Mouse (Mus musculus) limb, embryonic 14.5 days (tissue): ENCODE measurements around the gene Pdhx. TPM values are rescaled to one million over a fixed set of nuclear protein-coding genes. Genes with fewer than 3 reads are reported as not detected.

ENCODE experiments used
- ATAC-seq: fragments of 200-750 bp; cut with Nextera tagmentation; 2 replicates; pipeline ENCODE4 v1.8.0; 2017; ENCODE audit warnings: low read depth, moderate number of reproducible peaks, moderate TSS enrichment; ENCODE audit not compliant: low FRiP score
- DNase-seq: peaks from one replicate; pipeline ENCODE4 v3.0.0-alpha.2; 2015; ENCODE audit warnings: low spot score
- H3K27ac ChIP-seq: fragments of 300-500 bp; sonication (generic); replicated peaks from 2 replicates; pipeline ENCODE4 v1.5.1; 2014; ENCODE audit warnings: low read depth, mild to moderate bottlenecking, low read length, moderate library complexity, mixed read lengths
- H3K27me3 ChIP-seq: fragments of 300-500 bp; sonication (generic); 2 replicates; pipeline ENCODE4 v1.6.1; 2014; ENCODE audit warnings: low read length, mixed read lengths; ENCODE audit not compliant: control insufficient read depth, insufficient read depth
- H3K36me3 ChIP-seq: fragments of 300-500 bp; sonication (generic); 2 replicates; pipeline ENCODE4 v1.6.1; 2014; ENCODE audit warnings: mild to moderate bottlenecking, low read length, moderate library complexity, mixed read lengths; ENCODE audit not compliant: control insufficient read depth, insufficient read depth
- H3K4me1 ChIP-seq: fragments of 300-500 bp; sonication (generic); 2 replicates; pipeline ENCODE4 v1.6.1; 2014; ENCODE audit warnings: antibody characterized with exemption, low read length, mixed read lengths; ENCODE audit not compliant: control insufficient read depth, insufficient read depth
- H3K4me2 ChIP-seq: fragments of 300-500 bp; sonication (generic); replicated peaks from 2 replicates; pipeline ENCODE4 v1.6.1; 2014; ENCODE audit warnings: low read depth, mild to moderate bottlenecking, low read length, moderate library complexity; ENCODE audit not compliant: severe bottlenecking
- H3K4me3 ChIP-seq: fragments of 300-500 bp; sonication (generic); replicated peaks from 2 replicates; pipeline ENCODE4 v1.5.1; 2014; ENCODE audit warnings: low read length
- H3K9ac ChIP-seq: fragments of 300-500 bp; sonication (generic); 2 replicates; pipeline ENCODE4 v1.6.1; 2014; ENCODE audit warnings: mild to moderate bottlenecking, low read depth, low read length, moderate library complexity; ENCODE audit not compliant: severe bottlenecking
- H3K9me3 ChIP-seq: fragments of 300-500 bp; sonication (generic); 2 replicates; pipeline ENCODE4 v1.6.1; 2016; ENCODE audit warnings: low read length; ENCODE audit not compliant: control insufficient read depth
- POLR2A ChIP-seq: fragments of 200-500 bp; IDR thresholded peaks from 2 replicates; pipeline ENCODE4 v1.8.0; 2012; ENCODE audit warnings: inconsistent platforms, mild to moderate bottlenecking, moderate library complexity, borderline replicate concordance; ENCODE audit not compliant: insufficient read depth, insufficient read length; ENCODE audit errors: extremely low read depth
- WGBS: fragments of 180-500 bp; shearing (Covaris S2); extraction: QIAGEN DNeasy Blood & Tissue Kit; methylation state at CpG from one replicate; pipeline ENCODE4 v1.1.7; 2014; 5-methylcytosine and 5-hydroxymethylcytosine counted together
- polyA plus RNA-seq, 2 experiments: library from polyadenylated mRNA; depleted of rRNA in 1 of 2; stranded (reverse) in 1 of 2; unstranded in 1 of 2; fragments of >200 nt; fragmentation: Nextera tagmentation in 1 of 2; extraction: Ambion mirVana in 1 of 2; gene quantifications; 2 replicates each; pipeline versions ENCODE4 v1.2.1 to v1.2.3; 2012 to 2014

Gene Pdhx
- polyA plus RNA-seq, 2 experiments, result 32.1 to 33.2 TPM

DNA sequence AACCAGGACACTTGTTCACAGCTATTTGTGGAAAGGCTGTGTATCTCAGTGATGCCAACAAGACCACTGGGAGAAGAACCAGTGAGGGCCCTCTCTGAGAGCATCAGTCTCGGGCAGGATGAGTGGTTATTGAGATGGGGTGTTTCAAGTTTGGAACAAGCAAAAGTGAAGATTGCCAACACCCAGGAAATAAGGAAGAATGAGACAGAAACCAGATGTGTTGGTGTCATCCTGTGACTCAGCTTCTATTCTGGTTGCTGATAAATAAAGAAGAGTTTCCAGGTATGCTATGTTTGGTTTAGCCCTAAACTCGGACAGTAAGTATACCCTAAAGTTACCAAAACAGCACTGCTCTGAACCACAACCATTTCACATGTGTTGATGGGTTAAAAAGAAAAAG lies 92.4 kb downstream of the Pdhx start:
- ATAC-seq (no peak), DNase-seq (no peak)
- H3K36me3 ChIP-seq, result no peaks in the 10 kb centered on the region
- no peak overlapping the region for H3K4me2 ChIP-seq
- no peaks in the 10 kb centered on the region for H3K27me3 ChIP-seq
- H3K4me1 ChIP-seq, result no peaks in the 10 kb centered on the region
- 65% methylated on average over 2 of the region's 2 CpGs for WGBS
- H3K4me3 ChIP-seq, result no peak overlapping the region
- H3K9me3 ChIP-seq, result no peaks in the 10 kb centered on the region
- no peak overlapping the region for H3K9ac ChIP-seq
- H3K27ac ChIP-seq, result no peak overlapping the region
- TF ChIP-seq POLR2A, result no peak

DNA sequence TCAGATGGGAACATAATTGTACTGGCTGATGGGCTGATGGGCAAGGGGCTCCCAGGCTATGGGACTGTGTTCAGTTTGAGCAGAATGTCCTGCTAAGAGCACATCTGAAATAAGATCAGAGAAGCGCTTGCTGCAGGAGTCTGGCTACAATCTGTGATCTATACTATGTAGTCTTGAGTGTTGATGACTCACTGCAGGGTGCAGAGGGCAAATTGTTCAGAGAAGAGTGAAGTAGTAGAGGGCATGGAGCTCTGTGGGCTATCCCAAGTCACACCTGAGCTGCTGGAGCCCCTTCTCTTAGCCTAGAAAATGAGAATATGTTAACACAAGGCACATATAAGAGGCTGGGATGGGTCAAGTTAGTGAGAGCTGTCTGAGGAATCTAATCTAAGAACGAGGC lies 93.8 kb downstream of the Pdhx start:
- TF ChIP-seq POLR2A, result no peak
- ATAC-seq, result no peak
- H3K4me2 ChIP-seq, result no peak overlapping the region
- H3K9ac ChIP-seq, result no peak overlapping the region
- DNase-seq, result no peak
- H3K36me3 ChIP-seq, result no peaks in the 10 kb centered on the region
- no peaks in the 10 kb centered on the region for H3K27me3 ChIP-seq
- no peak overlapping the region for H3K4me3 ChIP-seq
- 80% methylated on average over 2 of the region's 2 CpGs for WGBS
- no peaks in the 10 kb centered on the region for H3K4me1 ChIP-seq
- H3K9me3 ChIP-seq, result no peaks in the 10 kb centered on the region
- no peak overlapping the region for H3K27ac ChIP-seq

DNA sequence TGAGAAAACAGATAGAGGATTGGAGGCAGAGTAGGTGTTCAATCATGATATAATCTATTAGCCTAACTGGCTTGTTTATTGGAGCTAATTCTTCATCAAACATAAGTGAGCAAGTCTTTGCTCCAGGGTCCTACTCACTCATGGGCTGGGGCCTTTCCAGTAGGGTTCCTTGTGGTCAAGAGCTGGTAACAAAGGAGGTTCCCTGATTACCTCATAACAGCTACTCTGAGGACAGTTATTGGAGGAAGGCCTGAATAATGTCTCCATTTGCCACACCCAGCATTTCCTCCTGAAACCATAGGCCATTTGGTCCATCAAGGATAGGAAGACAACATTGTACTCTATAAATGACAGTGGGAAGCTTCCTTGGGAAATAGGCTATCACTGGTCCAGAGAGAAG lies 94.2 kb downstream of the Pdhx start:
- TF ChIP-seq POLR2A, result no peak
- Histone ChIP-seq H3K4me1 (no peaks in the 10 kb centered on the region), H3K9ac (no peak overlapping the region), H3K9me3 (no peaks in the 10 kb centered on the region), H3K36me3 (no peaks in the 10 kb centered on the region), H3K4me2 (no peak overlapping the region), H3K4me3 (no peak overlapping the region), H3K27me3 (no peaks in the 10 kb centered on the region), H3K27ac (no peak overlapping the region)
- ATAC-seq (no peak), DNase-seq (no peak)

DNA sequence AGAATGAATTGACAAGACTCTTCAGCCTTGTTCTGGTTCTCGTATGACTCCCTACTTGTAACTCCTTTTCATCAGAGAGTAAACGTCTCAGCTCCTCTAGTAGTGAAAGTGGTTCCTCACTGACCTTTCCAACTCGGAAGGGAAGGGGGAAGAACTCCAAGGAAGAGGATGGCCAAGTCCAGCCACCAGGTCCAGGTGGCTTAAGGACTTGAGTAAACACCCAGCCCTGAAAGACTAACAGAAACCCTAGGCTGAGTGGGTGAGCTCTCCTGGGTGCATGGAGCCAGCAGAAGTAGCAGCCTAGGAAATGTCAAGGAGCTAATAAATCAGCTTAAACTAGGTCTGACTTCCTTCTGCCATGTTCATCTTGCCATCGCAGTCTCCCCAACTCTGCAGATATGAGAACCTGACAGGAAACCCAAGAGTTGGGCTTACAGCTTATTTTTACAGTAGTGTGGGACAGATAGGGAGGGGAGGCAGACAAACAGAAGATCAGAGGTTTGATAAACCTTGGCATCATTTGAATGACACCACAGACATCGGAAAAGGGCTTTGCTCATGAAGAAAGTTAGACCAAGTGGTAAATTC lies 97.9 kb downstream of the Pdhx start:
- ATAC-seq, result no peak
- WGBS, result 80% methylated on average over 5 of the region's 5 CpGs

DNA sequence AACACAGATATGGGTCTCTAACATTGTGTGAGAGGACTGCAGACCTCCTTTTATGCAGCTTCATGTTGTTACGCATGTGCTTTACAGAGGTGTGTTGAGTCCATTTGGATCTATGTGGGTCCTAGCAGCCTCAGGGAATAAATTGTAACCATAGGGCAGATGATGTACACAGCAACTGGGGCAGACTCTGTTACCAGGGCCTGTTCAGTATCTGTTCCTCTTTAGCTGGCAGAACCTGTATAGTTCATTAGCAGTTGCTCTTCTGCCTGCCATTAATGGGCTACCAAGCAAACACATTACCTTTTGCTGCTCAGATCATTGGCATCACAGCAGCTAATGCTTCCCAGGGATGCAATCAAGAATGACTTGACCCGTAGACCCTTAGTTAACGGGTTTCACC lies 100.2 kb downstream of the Pdhx start:
- ATAC-seq (no peak), DNase-seq (no peak)
- Histone ChIP-seq H3K36me3 (no peaks in the 10 kb centered on the region), H3K9ac (no peak overlapping the region), H3K27ac (no peak overlapping the region), H3K9me3 (no peaks in the 10 kb centered on the region), H3K4me2 (no peak overlapping the region), H3K4me1 (0 out of 2 replicates have a peak, but pooled peaks cover 3% of the 10 kb centered on the region), H3K4me3 (no peak overlapping the region), H3K27me3 (no peaks in the 10 kb centered on the region)
- TF ChIP-seq POLR2A, result no peak
- 83% methylated on average over 3 of the region's 3 CpGs for WGBS

More for the DNA sequence above, 97.9 kb downstream of the Pdhx start:
- H3K9me3 ChIP-seq, result no peaks in the 10 kb centered on the region
- no peak for TF ChIP-seq POLR2A
- no peak overlapping the region for H3K4me3 ChIP-seq
- no peak overlapping the region for H3K27ac ChIP-seq
- no peaks in the 10 kb centered on the region for H3K36me3 ChIP-seq
- H3K4me2 ChIP-seq, result no peak overlapping the region
- no peak for DNase-seq
- 0 out of 2 replicates have a peak, but pooled peaks cover 3% of the 10 kb centered on the region for H3K4me1 ChIP-seq
- no peaks in the 10 kb centered on the region for H3K27me3 ChIP-seq
- H3K9ac ChIP-seq, result no peak overlapping the region

DNA sequence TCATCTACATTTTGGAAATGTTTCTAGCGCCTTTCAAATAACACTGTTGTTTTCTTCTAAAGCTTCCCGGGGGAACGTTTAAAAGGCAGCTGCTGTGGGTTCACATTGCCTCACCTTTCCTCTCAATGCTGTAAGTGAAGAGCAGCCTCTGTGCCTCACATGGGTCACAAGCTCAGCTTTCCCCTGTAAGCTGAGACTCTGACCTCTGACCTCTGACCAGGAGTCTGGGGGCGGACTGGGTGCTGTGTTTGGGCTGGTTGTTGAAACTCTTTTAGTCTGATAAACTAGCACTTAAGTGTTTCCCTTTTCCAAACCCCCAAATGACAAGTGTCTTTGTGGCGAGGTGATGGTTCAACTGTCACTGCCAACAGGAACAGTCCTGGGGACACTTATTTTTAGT lies 100.7 kb downstream of the Pdhx start:
- Histone ChIP-seq H3K4me3 (no peak overlapping the region), H3K27ac (no peak overlapping the region), H3K9ac (no peak overlapping the region), H3K4me1 (0 out of 2 replicates have a peak, but pooled peaks cover 3% of the 10 kb centered on the region), H3K4me2 (no peak overlapping the region), H3K27me3 (no peaks in the 10 kb centered on the region), H3K9me3 (no peaks in the 10 kb centered on the region), H3K36me3 (no peaks in the 10 kb centered on the region)
- TF ChIP-seq POLR2A, result no peak
- ATAC-seq, result no peak
- 35% methylated on average over 5 of the region's 5 CpGs for WGBS
- no peak for DNase-seq
